Mouse (Mus musculus) 416B (cell line): ENCODE results near the gene Fam19a2.

Source experiments
- DNase-seq: peaks from one replicate; pipeline ENCODE4 v3.0.0; 2011; ENCODE audit warnings: low read depth

Fam19a2 gene

DNA sequence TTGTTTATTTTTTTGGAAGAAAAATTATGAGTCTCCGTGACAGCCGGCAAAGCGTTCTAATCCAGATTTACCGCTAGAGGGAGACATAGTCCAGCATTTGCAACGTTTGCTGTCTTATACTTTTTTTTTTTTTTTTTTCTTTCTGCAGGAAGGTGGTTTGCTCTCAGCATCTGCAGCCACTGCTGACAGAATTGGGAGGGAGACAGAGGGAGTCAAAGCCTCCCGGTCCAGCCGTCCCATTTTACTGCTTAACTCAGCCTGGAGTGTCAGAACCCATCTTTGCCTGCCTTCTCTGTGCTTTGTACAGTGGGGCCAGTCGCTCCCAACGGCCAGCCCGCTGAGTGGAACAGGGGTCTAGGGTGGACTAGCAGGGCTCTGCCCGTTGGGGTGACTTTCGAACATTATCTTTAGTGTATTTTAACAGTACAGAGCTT, at the start of gene Fam19a2:
Gene Fam19a2 (plus strand): TSS at position 121 of the 434 bp plus-strand sequence.
- peak; percentile 71 for DNase-seq

DNA sequence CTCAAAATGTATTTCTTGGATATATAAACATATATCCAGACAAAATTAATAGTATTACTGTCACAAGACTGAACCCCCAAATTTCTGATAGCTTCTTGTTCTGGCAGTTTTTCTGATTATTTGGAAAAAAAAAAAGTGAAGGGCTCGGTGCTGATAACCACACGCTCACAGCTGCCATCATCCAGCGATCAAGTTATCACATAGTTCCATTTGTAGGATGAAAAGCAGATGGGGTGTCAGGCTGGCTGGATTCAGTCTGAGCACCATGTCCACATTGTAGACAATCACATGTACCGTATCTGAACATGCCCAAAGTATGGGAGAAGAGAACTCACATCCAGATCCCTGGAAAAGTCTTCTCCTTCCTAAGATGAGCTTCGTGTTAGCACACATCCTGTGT, 41.0 kb upstream of the Fam19a2 start:
- DNase-seq = no peak

GRCm38 (mm10) chr10:123229420-123229819, 34.4 kb upstream of the Fam19a2 start:
- DNase-seq = no peak

GRCm38 (mm10) chr10:123248063-123248462, 15.7 kb upstream of the Fam19a2 start:
- no peak for DNase-seq

DNA sequence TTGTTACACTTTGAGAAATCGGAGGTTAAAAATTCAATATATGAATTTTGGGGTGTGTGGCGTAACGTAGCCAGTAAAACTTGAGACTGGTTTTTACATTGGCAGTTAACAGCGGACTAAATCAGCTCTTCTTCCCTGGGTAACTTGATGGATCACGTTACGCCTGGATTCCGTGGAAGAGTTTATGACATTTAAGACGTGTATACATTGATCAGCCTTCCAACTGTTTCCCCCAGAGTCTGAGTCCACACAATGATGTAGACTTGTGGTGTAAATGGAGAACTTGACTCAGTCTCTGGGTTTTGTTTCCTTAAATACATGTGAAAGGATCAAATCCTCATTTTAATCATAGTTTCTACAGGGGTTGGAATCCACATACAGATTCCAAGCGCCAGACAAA, 11.9 kb upstream of the Fam19a2 start:
- no peak for DNase-seq

- DNase-seq = peak; percentile 68
Measured at GRCm38 (mm10) chr10:123254299-123254698, 9.5 kb upstream of the Fam19a2 start.

- peak; percentile 73 for DNase-seq
Measured at GRCm38 (mm10) chr10:123255674-123256348, 8.0 kb upstream of the Fam19a2 start.

GRCm38 (mm10) chr10:123264461-123265191, 830 bp downstream of the Fam19a2 start:
- DNase-seq = no peak

GRCm38 (mm10) chr10:123265241-123265790, 1.5 kb downstream of the Fam19a2 start:
- DNase-seq = no peak

GRCm38 (mm10) chr10:123268568-123268967, 4.8 kb downstream of the Fam19a2 start:
- no peak for DNase-seq

DNA sequence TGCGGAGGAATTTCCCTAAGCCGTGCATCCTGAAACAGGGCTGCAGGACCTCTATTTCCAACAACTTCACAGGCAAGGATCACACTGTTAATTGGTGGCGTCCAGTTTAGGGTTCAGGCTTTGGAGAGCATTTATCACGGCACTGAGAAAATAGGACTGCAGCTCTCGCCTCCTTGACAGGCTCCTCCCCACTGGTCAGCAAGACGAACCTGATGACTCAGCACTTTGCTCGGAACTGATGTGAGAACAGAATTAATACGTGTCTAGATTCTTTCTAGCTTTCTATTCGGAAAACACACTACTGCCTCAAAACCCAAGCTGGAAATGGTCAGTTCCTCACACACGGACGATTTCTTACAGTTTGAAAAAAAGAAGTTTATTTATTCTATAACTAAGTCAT, 10.8 kb downstream of the Fam19a2 start:
- DNase-seq = no peak

- no peak for DNase-seq
Measured at GRCm38 (mm10) chr10:123307300-123307699, 43.5 kb downstream of the Fam19a2 start.

- DNase-seq = no peak
Measured at GRCm38 (mm10) chr10:123326271-123326670, 62.5 kb downstream of the Fam19a2 start.

DNA sequence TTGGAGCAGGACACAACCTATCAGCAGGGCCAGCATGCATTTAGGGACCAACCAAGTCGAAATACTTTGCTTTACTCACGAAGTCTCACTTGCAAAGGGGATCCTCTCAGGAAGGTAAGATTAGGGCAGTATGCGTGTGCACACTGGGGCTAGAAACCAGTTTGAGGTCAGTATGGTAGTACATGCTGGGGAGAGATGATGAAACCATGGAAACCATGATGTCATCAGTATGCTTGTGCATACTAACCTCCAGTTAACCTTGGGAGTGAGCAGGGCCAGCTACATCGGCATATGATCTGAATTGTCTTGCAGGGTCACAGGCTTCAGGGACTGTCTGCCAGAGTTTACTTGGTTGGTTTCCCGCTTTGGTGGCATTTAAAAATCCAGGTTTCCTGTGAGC, 77.5 kb downstream of the Fam19a2 start:
- DNase-seq = no peak

GRCm38 (mm10) chr10:123342591-123343236, 78.9 kb downstream of the Fam19a2 start:
- peak; percentile 7 for DNase-seq

GRCm38 (mm10) chr10:123346301-123346700, 82.5 kb downstream of the Fam19a2 start:
- DNase-seq = no peak

DNA sequence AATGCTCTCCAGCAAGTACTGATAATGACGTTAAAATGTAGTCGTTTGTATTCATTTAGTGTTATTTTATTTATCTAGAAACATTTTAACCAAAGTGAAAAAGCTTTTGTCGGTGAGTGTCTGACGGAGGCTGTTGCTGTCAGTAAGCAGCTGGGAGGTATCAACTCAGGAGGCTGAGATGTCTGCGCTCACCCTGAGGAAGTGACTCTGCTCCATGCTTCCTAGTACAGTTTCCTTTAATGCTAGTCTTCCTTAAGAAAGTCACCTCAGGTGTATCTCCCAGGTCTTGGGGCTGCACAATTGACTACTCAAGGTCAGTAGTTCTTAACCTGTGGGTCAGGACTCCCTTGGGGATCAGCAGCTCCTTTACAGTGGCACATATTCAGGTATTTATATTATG, 89.9 kb downstream of the Fam19a2 start:
- DNase-seq = no peak

- DNase-seq = no peak
Measured at GRCm38 (mm10) chr10:123357010-123357409, 93.2 kb downstream of the Fam19a2 start.

DNA sequence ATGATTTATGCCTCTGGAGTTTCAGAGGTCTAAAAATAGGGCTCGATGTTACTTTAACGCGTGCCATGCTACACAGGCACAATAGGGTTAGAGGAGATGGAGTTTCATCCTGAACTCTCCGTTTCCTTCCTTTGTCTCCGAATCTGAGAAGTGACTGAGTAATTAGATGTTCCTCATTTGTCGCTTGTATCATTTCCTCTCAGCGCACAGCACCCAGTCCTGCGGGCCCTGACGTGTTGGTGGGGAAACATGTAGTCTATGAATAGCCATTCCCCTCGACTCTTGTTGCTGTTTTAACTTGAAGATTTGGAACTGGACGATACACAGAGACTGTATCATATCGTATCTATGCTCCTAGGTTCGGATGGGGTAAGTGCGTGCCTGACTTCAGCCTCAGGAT, 96.7 kb downstream of the Fam19a2 start:
- DNase-seq = no peak

GRCm38 (mm10) chr10:123364628-123365027, 100.8 kb downstream of the Fam19a2 start:
- no peak for DNase-seq

- DNase-seq = no peak
Measured at GRCm38 (mm10) chr10:123367152-123367864, 103.5 kb downstream of the Fam19a2 start.

GRCm38 (mm10) chr10:123383277-123383676, 119.5 kb downstream of the Fam19a2 start:
- no peak for DNase-seq
